Mouse (Mus musculus) adrenal gland, adult 18-20 months (tissue): ENCODE measurements around the gene Ssbp3. TPM values are rescaled to one million over a fixed set of nuclear protein-coding genes. Genes with fewer than 3 reads are reported as not detected.

Experiments used
- DNase-seq, 2 experiments: peaks; one replicate each; pipeline ENCODE4 v3.0.0; 2021 to 2022; ENCODE audit warnings: low spot score in 2 of 2
- total RNA-seq, 2 experiments: library from RNA; stranded (reverse); gene quantifications; 1 replicate in 1 of 2; 2 replicates in 1 of 2; pipeline ENCODE4 v1.2.3; 2021

Ssbp3 gene
- total RNA-seq, 2 experiments from 2014 or later = 70.5 to 75.9 TPM

GRCm38 (mm10) chr4:106982344-106983121 lies 72.0 kb downstream of the Ssbp3 start:
- no peak for DNase-seq

- no peak for DNase-seq
Observed at GRCm38 (mm10) chr4:106983908-106984515, 73.5 kb downstream of the Ssbp3 start.

GRCm38 (mm10) chr4:106985289-106985688 lies 74.8 kb downstream of the Ssbp3 start:
- no peak for DNase-seq

GRCm38 (mm10) chr4:106985899-106986832 lies 75.7 kb downstream of the Ssbp3 start:
- no peak for DNase-seq

- DNase-seq = peak; percentile 75 to 82
Observed at GRCm38 (mm10) chr4:106987725-106988364, 77.3 kb downstream of the Ssbp3 start.

GRCm38 (mm10) chr4:106988886-106989225 lies 78.4 kb downstream of the Ssbp3 start:
- no peak for DNase-seq

- no peak for DNase-seq
Observed at GRCm38 (mm10) chr4:106989226-106989983, 78.9 kb downstream of the Ssbp3 start.

- no peak for DNase-seq
Observed at GRCm38 (mm10) chr4:106993053-106993452, 82.6 kb downstream of the Ssbp3 start.

- DNase-seq = no peak
Observed at GRCm38 (mm10) chr4:106994252-106994651, 83.8 kb downstream of the Ssbp3 start.

GRCm38 (mm10) chr4:106995069-106995468 lies 84.6 kb downstream of the Ssbp3 start:
- no peak for DNase-seq

- DNase-seq = no peak
Observed at GRCm38 (mm10) chr4:106995513-106995912, 85.0 kb downstream of the Ssbp3 start.

GRCm38 (mm10) chr4:106996305-106997076 lies 86.0 kb downstream of the Ssbp3 start:
- no peak for DNase-seq

- DNase-seq = no peak
Observed at GRCm38 (mm10) chr4:107001259-107001810, 90.8 kb downstream of the Ssbp3 start.

GRCm38 (mm10) chr4:107001916-107002488 lies 91.5 kb downstream of the Ssbp3 start:
- DNase-seq = no peak

- DNase-seq = no peak
Observed at GRCm38 (mm10) chr4:107002517-107003165, 92.1 kb downstream of the Ssbp3 start.

- DNase-seq = no peak
Observed at GRCm38 (mm10) chr4:107003199-107003598, 92.7 kb downstream of the Ssbp3 start.

- DNase-seq = no peak
Observed at GRCm38 (mm10) chr4:107003786-107004185, 93.3 kb downstream of the Ssbp3 start.

GRCm38 (mm10) chr4:107004346-107004745 lies 93.8 kb downstream of the Ssbp3 start:
- no peak for DNase-seq
